Mouse (Mus musculus): ENCODE measurements around the gene C1rb. TPM values are rescaled to one million over a fixed set of nuclear protein-coding genes. Genes with fewer than 3 reads are reported as not detected.
"Not testable (repeated sequence)": the region's sequence is repeated elsewhere in the genome, so short reads cannot be mapped to it uniquely, and the experiment has no call there.

C1rb gene
- polyA plus RNA-seq, 1 experiment from 2014 or later, result not detected

DNA sequence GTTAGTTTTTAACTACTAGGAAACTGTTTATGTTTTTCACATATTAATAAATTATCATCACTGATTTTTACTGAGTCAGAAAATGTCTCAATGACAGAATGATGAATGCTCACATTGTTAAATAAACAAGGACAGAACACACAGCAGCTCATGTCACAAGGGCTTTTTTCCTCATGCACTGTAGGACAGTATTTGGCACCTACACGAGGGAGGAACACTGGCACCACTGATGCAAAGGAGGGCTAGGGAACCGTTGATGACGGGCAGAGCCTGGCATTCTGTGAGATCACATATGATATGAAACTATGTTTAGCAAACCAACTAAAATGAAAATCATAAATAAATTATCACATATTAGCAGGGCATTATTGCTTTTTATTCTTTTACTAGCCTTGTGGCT is 14.8 kb downstream of the C1rb start:
- Histone ChIP-seq H3K9ac (ENCODE audit: low read depth, low read length) (no peak overlapping the region), H3K27ac (ENCODE audit: low read depth, low read length) (no peak overlapping the region), H3K4me3 (ENCODE audit: low read depth, low read length) (no peak overlapping the region), H3K4me2 (replicated peaks; ENCODE audit: low read depth, low read length) (no peak overlapping the region), H3K9me3 (ENCODE audit: control insufficient read depth, low read length) (no peaks in the 10 kb centered on the region), H3K36me3 (ENCODE audit: control insufficient read depth, insufficient read depth, low read length) (no peaks in the 10 kb centered on the region), H3K4me1 (replicated peaks; ENCODE audit: control insufficient read depth, insufficient read depth, low read length) (no peaks in the 10 kb centered on the region), H3K27me3 (ENCODE audit: control insufficient read depth, insufficient read depth, low read length) (no peaks in the 10 kb centered on the region)
- 89% methylated on average over 3 of the region's 3 CpGs for WGBS
- ATAC-seq (ENCODE audit: low FRiP score) (no peak), DNase-seq (ENCODE audit: low spot score) (no peak)

DNA sequence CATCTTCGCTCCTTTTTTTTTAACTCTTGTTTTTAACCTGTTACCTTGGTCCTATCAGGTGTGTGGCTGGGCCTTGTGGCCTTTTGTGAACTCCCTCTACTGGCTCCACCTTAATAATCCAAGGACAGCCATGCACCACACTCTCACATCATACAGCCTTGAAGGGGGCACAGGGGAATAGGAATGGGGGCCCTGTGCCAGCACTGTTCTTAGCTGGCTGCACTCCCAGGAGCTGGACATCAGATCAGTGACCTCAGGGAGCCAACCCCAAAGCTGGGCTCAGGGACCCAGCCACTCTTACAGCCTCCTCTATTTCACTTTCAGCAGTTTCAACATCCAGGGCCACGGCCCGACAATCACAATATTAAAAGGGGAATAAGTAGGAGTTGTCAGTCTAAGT is 15.7 kb downstream of the C1rb start:
- 87% methylated on average over 3 of the region's 3 CpGs for WGBS
- no peak overlapping the region for H3K9ac ChIP-seq (ENCODE audit: low read depth, low read length)

DNA sequence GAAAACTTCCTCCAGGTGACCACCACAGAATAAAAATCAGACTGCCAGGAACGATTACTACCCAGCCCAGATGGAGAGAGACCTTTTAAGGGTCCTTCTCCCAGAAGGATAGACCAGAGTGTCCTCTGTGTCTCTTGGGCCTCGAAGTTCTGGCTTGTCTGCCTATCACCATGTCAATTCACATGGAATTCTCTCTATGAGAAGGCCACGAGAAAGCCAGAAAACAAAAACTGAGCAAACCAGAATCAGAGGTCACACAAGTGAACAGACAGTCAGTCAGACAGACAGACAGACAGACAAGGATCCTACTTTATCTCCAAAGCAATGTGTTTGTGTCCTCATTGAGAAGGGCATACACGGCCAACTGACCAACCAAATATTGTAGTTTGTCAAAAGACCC is 16.2 kb downstream of the C1rb start:
- no peak overlapping the region for H3K27ac ChIP-seq (ENCODE audit: low read depth, low read length)
- 79% methylated on average over 4 of the region's 4 CpGs for WGBS
- H3K36me3 ChIP-seq (ENCODE audit: control insufficient read depth, insufficient read depth, low read length), result no peaks in the 10 kb centered on the region

More for the DNA sequence above, 15.7 kb downstream of the C1rb start:
- Histone ChIP-seq H3K27me3 (ENCODE audit: control insufficient read depth, insufficient read depth, low read length) (no peaks in the 10 kb centered on the region), H3K9me3 (ENCODE audit: control insufficient read depth, low read length) (no peaks in the 10 kb centered on the region), H3K4me1 (replicated peaks; ENCODE audit: control insufficient read depth, insufficient read depth, low read length) (no peaks in the 10 kb centered on the region), H3K4me2 (replicated peaks; ENCODE audit: low read depth, low read length) (no peak overlapping the region), H3K27ac (ENCODE audit: low read depth, low read length) (no peak overlapping the region), H3K4me3 (ENCODE audit: low read depth, low read length) (no peak overlapping the region), H3K36me3 (ENCODE audit: control insufficient read depth, insufficient read depth, low read length) (no peaks in the 10 kb centered on the region)
- ATAC-seq (ENCODE audit: low FRiP score) (no peak), DNase-seq (ENCODE audit: low spot score) (no peak)

GRCm38 (mm10) chr6:124588771-124589170 is 18.7 kb downstream of the C1rb start:
- Histone ChIP-seq H3K36me3 (ENCODE audit: control insufficient read depth, insufficient read depth, low read length) (no peaks in the 10 kb centered on the region), H3K9ac (ENCODE audit: low read depth, low read length) (no peak overlapping the region), H3K9me3 (ENCODE audit: control insufficient read depth, low read length) (no peaks in the 10 kb centered on the region), H3K27me3 (ENCODE audit: control insufficient read depth, insufficient read depth, low read length) (no peaks in the 10 kb centered on the region), H3K27ac (ENCODE audit: low read depth, low read length) (no peak overlapping the region), H3K4me3 (ENCODE audit: low read depth, low read length) (no peak overlapping the region), H3K4me2 (replicated peaks; ENCODE audit: low read depth, low read length) (no peak overlapping the region), H3K4me1 (replicated peaks; ENCODE audit: control insufficient read depth, insufficient read depth, low read length) (no peaks in the 10 kb centered on the region)
- ATAC-seq (ENCODE audit: low FRiP score) (no peak), DNase-seq (ENCODE audit: low spot score) (no peak)

More for the DNA sequence above, 16.2 kb downstream of the C1rb start:
- Histone ChIP-seq H3K4me1 (replicated peaks; ENCODE audit: control insufficient read depth, insufficient read depth, low read length) (no peaks in the 10 kb centered on the region), H3K9me3 (ENCODE audit: control insufficient read depth, low read length) (no peaks in the 10 kb centered on the region), H3K4me2 (replicated peaks; ENCODE audit: low read depth, low read length) (no peak overlapping the region), H3K27me3 (ENCODE audit: control insufficient read depth, insufficient read depth, low read length) (no peaks in the 10 kb centered on the region), H3K9ac (ENCODE audit: low read depth, low read length) (no peak overlapping the region), H3K4me3 (ENCODE audit: low read depth, low read length) (no peak overlapping the region)
- no peak for ATAC-seq (ENCODE audit: low FRiP score)
- DNase-seq (ENCODE audit: low spot score), result no peak

DNA sequence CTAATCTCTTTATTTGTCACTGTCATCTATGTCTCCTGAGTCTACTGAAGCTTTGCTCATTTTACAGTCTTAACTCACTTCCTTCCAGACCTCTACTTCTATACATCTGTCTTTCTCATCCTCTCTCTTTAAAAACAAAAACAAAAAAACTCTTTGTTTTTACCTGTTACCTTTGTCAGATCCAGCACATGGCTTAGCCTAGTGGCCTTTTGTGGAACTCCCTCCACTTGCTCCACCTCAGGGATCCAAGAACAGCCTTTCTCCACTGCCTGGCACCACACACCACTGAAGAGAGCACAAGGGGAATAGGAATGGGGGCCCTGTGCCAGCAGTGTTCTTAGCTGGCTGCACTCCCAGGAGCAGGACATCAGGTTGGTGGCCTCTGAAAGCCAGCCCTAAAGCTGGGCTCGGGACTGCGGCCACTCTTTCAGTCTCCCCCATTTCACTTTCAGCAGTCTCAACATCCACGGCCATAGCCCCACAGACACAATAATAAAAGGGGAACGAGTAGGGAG is 22.1 kb downstream of the C1rb start:
- no peaks in the 10 kb centered on the region for H3K9me3 ChIP-seq (ENCODE audit: control insufficient read depth, low read length)
- WGBS, result 86% methylated on average over 4 of the region's 4 CpGs
- no peaks in the 10 kb centered on the region for H3K4me1 ChIP-seq (replicated peaks; ENCODE audit: control insufficient read depth, insufficient read depth, low read length)
- H3K4me3 ChIP-seq (ENCODE audit: low read depth, low read length), result no peak overlapping the region
- H3K36me3 ChIP-seq (ENCODE audit: control insufficient read depth, insufficient read depth, low read length), result no peaks in the 10 kb centered on the region
- no peak for ATAC-seq (ENCODE audit: low FRiP score)
- H3K9ac ChIP-seq (ENCODE audit: low read depth, low read length), result no peak overlapping the region
- no peak for DNase-seq (ENCODE audit: low spot score)
- no peaks in the 10 kb centered on the region for H3K27me3 ChIP-seq (ENCODE audit: control insufficient read depth, insufficient read depth, low read length)
- H3K4me2 ChIP-seq (replicated peaks; ENCODE audit: low read depth, low read length), result no peak overlapping the region
- H3K27ac ChIP-seq (ENCODE audit: low read depth, low read length), result no peak overlapping the region

GRCm38 (mm10) chr6:124593121-124593520 is 23.0 kb downstream of the C1rb start:
- Histone ChIP-seq H3K4me3 (ENCODE audit: low read depth, low read length) (no peak overlapping the region), H3K27me3 (ENCODE audit: control insufficient read depth, insufficient read depth, low read length) (no peaks in the 10 kb centered on the region), H3K9me3 (ENCODE audit: control insufficient read depth, low read length) (no peaks in the 10 kb centered on the region), H3K4me1 (replicated peaks; ENCODE audit: control insufficient read depth, insufficient read depth, low read length) (no peaks in the 10 kb centered on the region), H3K36me3 (ENCODE audit: control insufficient read depth, insufficient read depth, low read length) (no peaks in the 10 kb centered on the region), H3K9ac (ENCODE audit: low read depth, low read length) (no peak overlapping the region), H3K4me2 (replicated peaks; ENCODE audit: low read depth, low read length) (no peak overlapping the region), H3K27ac (ENCODE audit: low read depth, low read length) (no peak overlapping the region)
- WGBS, result 77% methylated on average over 8 of the region's 8 CpGs
- ATAC-seq (ENCODE audit: low FRiP score), result no peak
- DNase-seq (ENCODE audit: low spot score), result no peak

GRCm38 (mm10) chr6:124602031-124602430 is 31.9 kb downstream of the C1rb start:
- no peak overlapping the region for H3K9ac ChIP-seq (ENCODE audit: low read depth, low read length)
- H3K27me3 ChIP-seq (ENCODE audit: control insufficient read depth, insufficient read depth, low read length), result no peaks in the 10 kb centered on the region
- DNase-seq (ENCODE audit: low spot score) (no peak), ATAC-seq (ENCODE audit: low FRiP score) (no peak)
- H3K9me3 ChIP-seq (ENCODE audit: control insufficient read depth, low read length), result no peaks in the 10 kb centered on the region
- H3K4me2 ChIP-seq (replicated peaks; ENCODE audit: low read depth, low read length), result no peak overlapping the region
- 94% methylated on average over 4 of the region's 4 CpGs for WGBS
- no peak overlapping the region for H3K4me3 ChIP-seq (ENCODE audit: low read depth, low read length)
- H3K27ac ChIP-seq (ENCODE audit: low read depth, low read length), result no peak overlapping the region
- H3K36me3 ChIP-seq (ENCODE audit: control insufficient read depth, insufficient read depth, low read length), result no peaks in the 10 kb centered on the region
- H3K4me1 ChIP-seq (replicated peaks; ENCODE audit: control insufficient read depth, insufficient read depth, low read length), result no peaks in the 10 kb centered on the region

- H3K4me2 ChIP-seq (replicated peaks; ENCODE audit: low read depth, low read length), result no peak overlapping the region
- no peaks in the 10 kb centered on the region for H3K9me3 ChIP-seq (ENCODE audit: control insufficient read depth, low read length)
- WGBS, result 89% methylated on average over 13 of the region's 13 CpGs
- H3K27me3 ChIP-seq (ENCODE audit: control insufficient read depth, insufficient read depth, low read length), result no peaks in the 10 kb centered on the region
- H3K36me3 ChIP-seq (ENCODE audit: control insufficient read depth, insufficient read depth, low read length), result no peaks in the 10 kb centered on the region
- H3K4me3 ChIP-seq (ENCODE audit: low read depth, low read length), result no peak overlapping the region
- H3K9ac ChIP-seq (ENCODE audit: low read depth, low read length), result no peak overlapping the region
- no peaks in the 10 kb centered on the region for H3K4me1 ChIP-seq (replicated peaks; ENCODE audit: control insufficient read depth, insufficient read depth, low read length)
- ATAC-seq (ENCODE audit: low FRiP score) (no peak), DNase-seq (ENCODE audit: low spot score) (no peak)
- no peak overlapping the region for H3K27ac ChIP-seq (ENCODE audit: low read depth, low read length)
Measured at GRCm38 (mm10) chr6:124625612-124626011, 55.5 kb downstream of the C1rb start.

GRCm38 (mm10) chr6:124626184-124626583 is 56.1 kb downstream of the C1rb start:
- not testable (repeated sequence) for H3K9ac ChIP-seq (ENCODE audit: low read depth, low read length); H3K4me1 ChIP-seq (replicated peaks; ENCODE audit: control insufficient read depth, insufficient read depth, low read length); H3K27me3 ChIP-seq (ENCODE audit: control insufficient read depth, insufficient read depth, low read length); H3K4me3 ChIP-seq (ENCODE audit: low read depth, low read length); H3K9me3 ChIP-seq (ENCODE audit: control insufficient read depth, low read length); DNase-seq (ENCODE audit: low spot score); H3K36me3 ChIP-seq (ENCODE audit: control insufficient read depth, insufficient read depth, low read length); H3K27ac ChIP-seq (ENCODE audit: low read depth, low read length); ATAC-seq (ENCODE audit: low FRiP score); H3K4me2 ChIP-seq (replicated peaks; ENCODE audit: low read depth, low read length)
- 50% methylated on average over 1 of the region's 1 CpGs for WGBS

All from hindbrain, embryonic 11.5 days (tissue).